ENCODE assay signal across 8 mouse cellular contexts in genomic region chr10:78244058-78244437, GRCm38 (mm10). TPM values are rescaled to one million over a fixed set of nuclear protein-coding genes. Genes with fewer than 3 reads are reported as not detected.
DNase-seq lines count a peak whose midpoint lies in the region; ATAC-seq and TF ChIP-seq lines count a peak whose summit lies in the region.

No protein-coding gene starts in this region.

- WGBS in heart, adult 2 months, result 0% methylated on average over 33 of the region's 33 CpGs
- WGBS in kidney, adult 2 months, result under 1% methylated on average over 33 of the region's 33 CpGs
- 0% methylated on average over 27 of the region's 33 CpGs for WGBS in lung, embryonic 14.5 days
- WGBS in neural tube, embryonic 15.5 days, result 0% methylated on average over 29 of the region's 33 CpGs

- peak; percentile 26 for DNase-seq in urinary bladder, postnatal 25 days (ENCODE audit: low spot score)
- DNase-seq in urinary bladder, adult 2 months (ENCODE audit: low spot score), result no peak
- DNase-seq in cerebellum, postnatal 25 days, result peak; percentile 63
- no peak for DNase-seq in heart, adult 2 months
- DNase-seq in kidney, adult 2 months, result peak; percentile 59
- peak; percentile 34 for DNase-seq in lung, embryonic 14.5 days
- DNase-seq in thymus, postnatal 4 days, result peak; percentile 55

- peak overlapping the region; percentile 83 for H3K9ac ChIP-seq in heart, adult 2 months (ENCODE audit: low read depth, low read length)
- H3K9ac ChIP-seq in lung, embryonic 14.5 days, result peak overlapping the region; percentile 79
- H3K9ac ChIP-seq in neural tube, embryonic 15.5 days (replicated peaks), result peak overlapping the region; percentile 75

- TF ChIP-seq POLR2A in heart, adult 2 months (IDR thresholded peaks at IDR 0.05; ENCODE audit: insufficient read depth, low read depth, low read length), result no peak
- TF ChIP-seq POLR2A in kidney, adult 2 months (IDR thresholded peaks at IDR 0.05; ENCODE audit: low read depth, low read length), result no peak

- H3K79me2 ChIP-seq in heart, adult 2 months (replicated peaks; ENCODE audit: control insufficient read depth, insufficient read depth, low read length), result peaks cover 2% of the 10 kb centered on the region; the same call in 1 of the 2 replicates

- intact Hi-C loops in heart, adult 2 months (cut with DNase I), result loop anchor here (5.0 kb wide), 1 partner anchor 62 kb away; no protein-coding TSS in a partner anchor

- peak; percentile 80 for ATAC-seq in lung, embryonic 14.5 days (ENCODE audit: insufficient read depth)
- peak; percentile 57 for ATAC-seq in neural tube, embryonic 15.5 days (ENCODE audit: low FRiP score)

- H3K4me1 ChIP-seq in heart, adult 2 months (ENCODE audit: control insufficient read depth, insufficient read depth, low read length), result peaks cover 7% of the 10 kb centered on the region
- peaks cover 7% of the 10 kb centered on the region; the same call in 1 of the 2 replicates for H3K4me1 ChIP-seq in kidney, adult 2 months (ENCODE audit: control insufficient read depth, insufficient read depth, low read length)
- peaks cover 5% of the 10 kb centered on the region; the same call in 1 of the 2 replicates for H3K4me1 ChIP-seq in lung, embryonic 14.5 days (ENCODE audit: insufficient read depth)
- H3K4me1 ChIP-seq in neural tube, embryonic 15.5 days, result peaks cover 24% of the 10 kb centered on the region

- TF ChIP-seq EP300 in heart, adult 2 months (IDR thresholded peaks at IDR 0.05; ENCODE audit: insufficient read depth, low read depth, low read length), result no peak

- peak overlapping the region; percentile 64 for H3K4me3 ChIP-seq in heart, adult 2 months
- peak overlapping the region; percentile 79 for H3K4me3 ChIP-seq in kidney, adult 2 months (ENCODE audit: insufficient read depth, low read depth, low read length)
- H3K4me3 ChIP-seq in lung, embryonic 14.5 days (ENCODE audit: low read depth, low read length), result peak overlapping the region; percentile 85
- peak overlapping the region; percentile 89 for H3K4me3 ChIP-seq in neural tube, embryonic 15.5 days (replicated peaks)

- H3K36me3 ChIP-seq in heart, adult 2 months (ENCODE audit: control insufficient read depth, insufficient read depth, low read length), result no peaks in the 10 kb centered on the region
- H3K36me3 ChIP-seq in kidney, adult 2 months (ENCODE audit: control insufficient read depth, insufficient read depth, low read length), result no peaks in the 10 kb centered on the region
- H3K36me3 ChIP-seq in lung, embryonic 14.5 days (ENCODE audit: insufficient read depth), result no peaks in the 10 kb centered on the region
- no peaks in the 10 kb centered on the region for H3K36me3 ChIP-seq in neural tube, embryonic 15.5 days

- H3K27ac ChIP-seq in heart, adult 2 months, result peak overlapping the region; percentile 88
- H3K27ac ChIP-seq in kidney, adult 2 months (ENCODE audit: insufficient read depth, low read depth, low read length), result 0 out of 2 replicates have a peak overlapping the region, but pooled peaks have one; percentile 5
- no peak overlapping the region for H3K27ac ChIP-seq in lung, embryonic 14.5 days (ENCODE audit: low read depth)
- peak overlapping the region; percentile 92 for H3K27ac ChIP-seq in neural tube, embryonic 15.5 days (replicated peaks)

- H3K27me3 ChIP-seq in heart, adult 2 months (ENCODE audit: control insufficient read depth, insufficient read depth, low read length), result no peaks in the 10 kb centered on the region
- no peaks in the 10 kb centered on the region for H3K27me3 ChIP-seq in kidney, adult 2 months (replicated peaks; ENCODE audit: control insufficient read depth, insufficient read depth, low read length)
- no peaks in the 10 kb centered on the region for H3K27me3 ChIP-seq in lung, embryonic 14.5 days (ENCODE audit: insufficient read depth, low read length)
- H3K27me3 ChIP-seq in neural tube, embryonic 15.5 days (replicated peaks), result no peaks in the 10 kb centered on the region

- H3K4me2 ChIP-seq in lung, embryonic 14.5 days, result peak overlapping the region; percentile 99
- peak overlapping the region; percentile 92 for H3K4me2 ChIP-seq in neural tube, embryonic 15.5 days

- no peak for TF ChIP-seq CTCF in heart, adult 2 months (IDR thresholded peaks at IDR 0.05)
- TF ChIP-seq CTCF in kidney, adult 2 months (conservative IDR thresholded peaks at IDR 0.05; ENCODE audit: insufficient read depth, insufficient read length, low read depth, low read length), result no peak
- TF ChIP-seq CTCF in lung, embryonic 14.5 days (IDR thresholded peaks at IDR 0.05; ENCODE audit: low read depth), result no peak

- no peaks in the 10 kb centered on the region for H3K9me3 ChIP-seq in lung, embryonic 14.5 days (ENCODE audit: low read depth, low read length)
- no peaks in the 10 kb centered on the region for H3K9me3 ChIP-seq in neural tube, embryonic 15.5 days (replicated peaks)

RNA-seq across cellular contexts. Expression of gene Trappc10, which starts 0.4 kb away (rescaled TPM):
- polyA plus RNA-seq in urinary bladder, adult 2 months (2012; rRNA removed), result 38.1 and 41.0 TPM in 2 replicates
- 10 to 100 TPM; 43.8 to 52.9 TPM for total RNA-seq in heart, adult 2 months (2021)
- 37.4 and 51.5 TPM in 2 replicates for polyA plus RNA-seq in heart, adult 2 months (2012; rRNA removed)
- polyA plus RNA-seq in kidney, adult 2 months (2012; rRNA removed), result 45.0 and 57.5 TPM in 2 replicates
- 15.7 and 18.0 TPM in 2 replicates for polyA plus RNA-seq in lung, embryonic 14.5 days (2014; fragmentation: Nextera tagmentation; extraction: Ambion mirVana)
- 23.1 and 28.4 TPM in 2 replicates for polyA plus RNA-seq in neural tube, embryonic 15.5 days (2015; fragmentation: Nextera tagmentation; extraction: Ambion mirVana)

RNA-seq across cellular contexts. Expression of gene Pwp2, which starts 59.1 kb away (rescaled TPM):
- polyA plus RNA-seq in urinary bladder, adult 2 months (2012; rRNA removed), result 9.1 and 9.3 TPM in 2 replicates
- total RNA-seq in heart, adult 2 months (2021), result 10 to 100 TPM; 10.0 to 10.8 TPM
- polyA plus RNA-seq in heart, adult 2 months (2012; rRNA removed), result 7.8 and 10.5 TPM in 2 replicates
- 7.9 and 8.2 TPM in 2 replicates for polyA plus RNA-seq in kidney, adult 2 months (2012; rRNA removed)
- 20.8 and 21.8 TPM in 2 replicates for polyA plus RNA-seq in lung, embryonic 14.5 days (2014; fragmentation: Nextera tagmentation; extraction: Ambion mirVana)
- 14.8 and 19.0 TPM in 2 replicates for polyA plus RNA-seq in neural tube, embryonic 15.5 days (2015; fragmentation: Nextera tagmentation; extraction: Ambion mirVana)

Comparison
In these comparisons a context has a peak if more than half of its experiments do, and no peak if none do; other contexts are left out.
1. DNase-seq: peak in urinary bladder, postnatal 25 days (single experiment), cerebellum, postnatal 25 days (2 of 2), kidney, adult 2 months (single experiment), lung, embryonic 14.5 days (single experiment) and thymus, postnatal 4 days (single experiment); none in urinary bladder, adult 2 months (single experiment) and heart, adult 2 months (0 of 2).
2. Peak in every context shown above with its lines, with median percentiles within 50 percentile points of each other: H3K4me3 ChIP-seq and H3K9ac ChIP-seq.